Mouse (Mus musculus): ENCODE measurements around the gene Vax2.

DNA sequence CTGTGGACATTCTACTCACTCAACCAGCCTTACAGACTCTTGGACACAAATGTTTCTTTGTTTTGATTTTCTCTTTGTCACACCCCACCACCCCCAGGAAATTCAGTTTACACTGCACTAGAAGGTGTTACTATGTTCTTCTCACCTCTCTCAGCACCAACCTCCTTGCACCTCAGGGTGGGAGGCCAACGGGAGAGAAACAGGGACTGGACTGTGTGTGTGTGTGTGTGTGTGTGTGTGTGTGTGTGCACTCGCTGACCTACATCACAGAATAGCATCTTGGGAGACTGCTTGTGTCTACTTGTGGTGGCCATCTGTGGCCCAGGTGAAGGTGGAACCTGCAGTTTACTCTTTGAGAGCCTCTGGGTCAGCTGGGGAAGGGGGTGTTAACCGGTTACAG, 75.4 kb downstream of the Vax2 start:
- no peak for TF ChIP-seq CTCF (IDR thresholded peaks at IDR 0.05; ENCODE audit: low read depth, low read length)
- no peak for TF ChIP-seq POLR2A (IDR thresholded peaks at IDR 0.05; ENCODE audit: extremely low read depth, insufficient read depth, low read length)
